Mouse (Mus musculus): Measurements from ENCODE around the gene Slc29a4. TPM values are rescaled to one million over a fixed set of nuclear protein-coding genes. Genes with fewer than 3 reads are reported as not detected.

Slc29a4 gene
- polyA plus RNA-seq, 1 experiment from 2014 or later: 12.8 TPM

DNA sequence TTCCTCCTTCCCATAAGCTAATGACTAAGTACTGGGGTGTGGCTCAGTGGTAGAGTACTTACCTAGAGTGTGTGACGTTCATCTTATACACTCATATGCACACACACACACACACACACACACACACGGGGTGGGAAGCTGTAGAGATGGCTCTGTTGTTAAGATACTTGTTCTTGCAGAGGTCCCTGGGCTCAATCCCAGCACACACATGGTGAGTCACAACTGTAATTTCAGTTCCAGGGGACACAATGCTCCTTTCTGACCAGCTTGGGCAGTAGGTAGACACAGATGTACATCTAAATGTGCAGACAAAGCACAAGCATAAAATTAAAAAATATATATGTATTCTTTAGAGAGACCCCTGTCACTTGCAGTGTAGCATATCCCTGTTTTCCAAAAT lies 5.4 kb downstream of the Slc29a4 start:
- WGBS: 51% methylated on average over 2 of the region's 2 CpGs
- Histone ChIP-seq H3K27ac (no peak overlapping the region), H3K4me2 (no peak overlapping the region), H3K4me3 (no peak overlapping the region), H3K27me3 (peaks cover 19% of the 10 kb centered on the region), H3K4me1 (peaks cover 11% of the 10 kb centered on the region), H3K36me3 (no peaks in the 10 kb centered on the region), H3K9ac (no peak overlapping the region), H3K9me3 (no peaks in the 10 kb centered on the region)
- ATAC-seq (ENCODE audit: insufficient number of reproducible peaks, insufficient read depth, low FRiP score, low TSS enrichment, low read depth): no peak

- peak overlapping the region; percentile 95 for H3K4me2 ChIP-seq
- H3K9me3 ChIP-seq: no peaks in the 10 kb centered on the region
- no peaks in the 10 kb centered on the region for H3K36me3 ChIP-seq
- peaks cover 13% of the 10 kb centered on the region for H3K4me1 ChIP-seq
- H3K27ac ChIP-seq: no peak overlapping the region
- 0 out of 2 replicates have a peak, but pooled peaks have one; percentile 9 for ATAC-seq (ENCODE audit: insufficient number of reproducible peaks, insufficient read depth, low FRiP score, low TSS enrichment, low read depth)
- H3K4me3 ChIP-seq: peak overlapping the region; percentile 63; the same call in 1 of the 2 replicates
- WGBS: 7% methylated on average over 15 of the region's 15 CpGs
- no peak overlapping the region for H3K9ac ChIP-seq
- H3K27me3 ChIP-seq: peaks cover 24% of the 10 kb centered on the region
Measured at GRCm38 (mm10) chr5:142700842-142701589, 8.7 kb downstream of the Slc29a4 start.

GRCm38 (mm10) chr5:142701651-142702510 lies 9.6 kb downstream of the Slc29a4 start:
- Histone ChIP-seq H3K4me2 (peak overlapping the region; percentile 95), H3K9ac (peak overlapping the region; percentile 77), H3K36me3 (no peaks in the 10 kb centered on the region), H3K27ac (no peak overlapping the region), H3K9me3 (no peaks in the 10 kb centered on the region), H3K4me1 (peaks cover 10% of the 10 kb centered on the region), H3K4me3 (peak overlapping the region; percentile 63), H3K27me3 (peaks cover 24% of the 10 kb centered on the region)
- under 1% methylated on average over 55 of the region's 72 CpGs for WGBS
- peak; percentile 77 for ATAC-seq (ENCODE audit: insufficient number of reproducible peaks, insufficient read depth, low FRiP score, low TSS enrichment, low read depth)

GRCm38 (mm10) chr5:142702511-142703138 lies 10.3 kb downstream of the Slc29a4 start:
- Histone ChIP-seq H3K27me3 (peaks cover 24% of the 10 kb centered on the region), H3K4me1 (peaks cover 10% of the 10 kb centered on the region), H3K9ac (peak overlapping the region; percentile 77), H3K4me3 (peak overlapping the region; percentile 63), H3K27ac (no peak overlapping the region), H3K36me3 (0 out of 2 replicates have a peak, but pooled peaks cover under 1% of the 10 kb centered on the region), H3K9me3 (no peaks in the 10 kb centered on the region), H3K4me2 (peak overlapping the region; percentile 95)
- WGBS: 20% methylated on average over 18 of the region's 18 CpGs
- 0 out of 2 replicates have a peak, but pooled peaks have one; percentile 3 for ATAC-seq (ENCODE audit: insufficient number of reproducible peaks, insufficient read depth, low FRiP score, low TSS enrichment, low read depth)

DNA sequence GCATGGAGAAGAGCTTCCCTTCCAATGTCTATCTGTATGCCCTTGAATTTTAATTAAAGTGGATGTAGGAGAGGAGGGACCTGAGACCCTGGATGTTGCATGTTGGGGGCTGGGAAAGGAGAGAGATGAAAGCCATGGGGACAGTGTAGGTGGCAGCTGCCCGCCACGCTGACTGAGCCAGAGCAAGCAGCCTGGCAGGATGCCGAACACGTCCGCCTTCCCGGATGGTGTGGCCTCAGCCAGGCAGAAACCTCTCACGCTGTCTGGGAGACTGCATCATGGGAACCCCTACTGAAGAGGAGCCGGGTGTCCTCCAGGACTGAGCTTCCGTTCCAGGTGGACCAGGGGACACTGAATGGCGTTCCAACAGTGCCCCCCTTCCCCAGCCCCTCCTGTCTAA lies 11.3 kb downstream of the Slc29a4 start:
- no peak overlapping the region for H3K27ac ChIP-seq
- peaks cover 24% of the 10 kb centered on the region for H3K27me3 ChIP-seq
- peaks cover 10% of the 10 kb centered on the region for H3K4me1 ChIP-seq
- 86% methylated on average over 10 of the region's 10 CpGs for WGBS
- H3K36me3 ChIP-seq: 0 out of 2 replicates have a peak, but pooled peaks cover 3% of the 10 kb centered on the region
- no peak overlapping the region for H3K9ac ChIP-seq
- no peak overlapping the region for H3K4me3 ChIP-seq
- no peaks in the 10 kb centered on the region for H3K9me3 ChIP-seq
- no peak for ATAC-seq (ENCODE audit: insufficient number of reproducible peaks, insufficient read depth, low FRiP score, low TSS enrichment, low read depth)
- H3K4me2 ChIP-seq: no peak overlapping the region

DNA sequence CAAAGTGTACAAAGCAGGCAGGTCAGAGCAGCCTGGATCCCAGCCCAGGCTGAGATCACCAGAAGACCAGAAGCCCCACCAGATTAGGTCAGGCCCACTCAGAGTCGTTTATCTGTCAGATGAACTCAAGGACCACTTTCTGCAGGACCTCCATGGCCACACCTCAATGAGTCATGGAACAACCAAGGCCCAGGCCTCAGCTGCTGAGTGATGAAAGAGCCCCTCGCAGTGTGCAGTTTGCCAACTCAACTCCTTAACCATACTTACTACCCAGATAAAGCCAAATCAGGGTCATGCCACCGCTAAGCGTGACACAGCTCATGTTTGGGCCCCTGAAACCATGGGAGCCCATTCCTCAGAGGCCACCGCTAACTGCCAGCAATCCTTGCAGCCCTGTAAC lies 15.4 kb downstream of the Slc29a4 start:
- Histone ChIP-seq H3K4me3 (no peak overlapping the region), H3K36me3 (peaks cover 11% of the 10 kb centered on the region), H3K9ac (no peak overlapping the region), H3K27ac (no peak overlapping the region), H3K27me3 (0 out of 2 replicates have a peak, but pooled peaks cover 5% of the 10 kb centered on the region), H3K9me3 (no peaks in the 10 kb centered on the region), H3K4me2 (no peak overlapping the region), H3K4me1 (peaks cover 2% of the 10 kb centered on the region)
- ATAC-seq (ENCODE audit: insufficient number of reproducible peaks, insufficient read depth, low FRiP score, low TSS enrichment, low read depth): no peak
- 88% methylated on average over 5 of the region's 5 CpGs for WGBS

- Histone ChIP-seq H3K4me2 (no peak overlapping the region), H3K9me3 (no peaks in the 10 kb centered on the region), H3K27ac (no peak overlapping the region), H3K36me3 (peaks cover 15% of the 10 kb centered on the region), H3K4me3 (no peak overlapping the region), H3K27me3 (no peaks in the 10 kb centered on the region), H3K9ac (no peak overlapping the region), H3K4me1 (no peaks in the 10 kb centered on the region)
- no peak for ATAC-seq (ENCODE audit: insufficient number of reproducible peaks, insufficient read depth, low FRiP score, low TSS enrichment, low read depth)
- 86% methylated on average over 7 of the region's 7 CpGs for WGBS
Measured at GRCm38 (mm10) chr5:142709436-142709835, 17.1 kb downstream of the Slc29a4 start.

GRCm38 (mm10) chr5:142712373-142712772 lies 20.1 kb downstream of the Slc29a4 start:
- peaks cover 15% of the 10 kb centered on the region for H3K36me3 ChIP-seq
- ATAC-seq (ENCODE audit: insufficient number of reproducible peaks, insufficient read depth, low FRiP score, low TSS enrichment, low read depth): no peak
- no peak overlapping the region for H3K4me2 ChIP-seq
- no peaks in the 10 kb centered on the region for H3K27me3 ChIP-seq
- no peaks in the 10 kb centered on the region for H3K9me3 ChIP-seq
- H3K4me3 ChIP-seq: no peak overlapping the region
- no peaks in the 10 kb centered on the region for H3K4me1 ChIP-seq
- WGBS: 81% methylated on average over 5 of the region's 5 CpGs
- H3K9ac ChIP-seq: no peak overlapping the region
- H3K27ac ChIP-seq: no peak overlapping the region

DNA sequence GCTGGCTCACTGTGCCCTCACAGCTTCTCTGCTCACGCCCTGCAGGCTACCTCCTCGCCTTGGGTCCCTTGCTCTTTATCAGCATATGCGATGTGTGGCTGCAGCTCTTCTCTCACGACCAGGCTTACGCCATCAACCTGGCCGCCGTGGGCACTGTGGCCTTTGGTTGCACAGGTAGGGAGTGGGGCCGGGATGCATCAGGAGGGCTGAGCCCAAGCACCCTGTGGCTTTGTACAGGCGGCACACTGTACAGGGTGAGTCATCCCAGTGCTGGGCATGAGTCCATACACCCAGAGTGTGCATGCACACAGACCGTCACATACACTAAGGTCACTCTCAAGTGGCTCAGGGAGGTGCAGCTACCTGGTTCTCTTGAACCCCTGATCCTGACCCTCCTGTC lies 21.7 kb downstream of the Slc29a4 start:
- H3K36me3 ChIP-seq: peaks cover 12% of the 10 kb centered on the region
- ATAC-seq (ENCODE audit: insufficient number of reproducible peaks, insufficient read depth, low FRiP score, low TSS enrichment, low read depth): no peak
- H3K4me1 ChIP-seq: no peaks in the 10 kb centered on the region
- H3K27ac ChIP-seq: no peak overlapping the region
- no peaks in the 10 kb centered on the region for H3K27me3 ChIP-seq
- H3K9ac ChIP-seq: no peak overlapping the region
- no peak overlapping the region for H3K4me3 ChIP-seq
- no peak overlapping the region for H3K4me2 ChIP-seq
- H3K9me3 ChIP-seq: no peaks in the 10 kb centered on the region
- WGBS: 89% methylated on average over 10 of the region's 10 CpGs

- Histone ChIP-seq H3K9ac (no peak overlapping the region), H3K27me3 (no peaks in the 10 kb centered on the region), H3K4me3 (no peak overlapping the region), H3K36me3 (peaks cover 12% of the 10 kb centered on the region), H3K27ac (no peak overlapping the region), H3K4me1 (no peaks in the 10 kb centered on the region), H3K4me2 (no peak overlapping the region), H3K9me3 (no peaks in the 10 kb centered on the region)
- no peak for ATAC-seq (ENCODE audit: insufficient number of reproducible peaks, insufficient read depth, low FRiP score, low TSS enrichment, low read depth)
- WGBS: 86% methylated on average over 9 of the region's 9 CpGs
Measured at GRCm38 (mm10) chr5:142715059-142715458, 22.7 kb downstream of the Slc29a4 start.

DNA sequence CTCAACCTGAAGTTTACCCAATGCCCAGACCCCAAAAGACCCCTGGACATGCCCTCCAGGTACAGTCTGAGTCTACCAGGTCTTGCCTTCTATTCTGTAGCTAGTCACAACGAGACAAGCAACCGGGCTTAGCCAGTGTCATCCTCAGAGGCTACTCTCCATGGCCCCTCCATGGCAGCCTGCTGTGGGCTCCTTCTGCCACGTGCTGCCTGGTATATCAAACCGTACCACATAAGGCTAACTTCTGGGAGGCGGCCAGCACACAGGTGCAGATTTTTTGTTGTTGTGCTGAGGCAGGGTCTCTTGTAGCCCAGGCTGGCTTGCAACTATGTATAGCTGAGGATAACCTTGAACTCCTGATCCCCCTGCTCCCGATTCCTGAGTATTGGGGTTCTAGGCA lies 23.7 kb downstream of the Slc29a4 start:
- Histone ChIP-seq H3K9ac (no peak overlapping the region), H3K27me3 (no peaks in the 10 kb centered on the region), H3K36me3 (peaks cover 12% of the 10 kb centered on the region), H3K27ac (no peak overlapping the region), H3K4me1 (no peaks in the 10 kb centered on the region), H3K4me3 (no peak overlapping the region), H3K4me2 (no peak overlapping the region), H3K9me3 (no peaks in the 10 kb centered on the region)
- no peak for ATAC-seq (ENCODE audit: insufficient number of reproducible peaks, insufficient read depth, low FRiP score, low TSS enrichment, low read depth)
- WGBS: 89% methylated on average over 6 of the region's 6 CpGs

Measured in embryonic facial prominence, embryonic 13.5 days (tissue).